Mouse (Mus musculus): ENCODE data around the gene Klhdc8a. TPM values are rescaled to one million over a fixed set of nuclear protein-coding genes. Genes with fewer than 3 reads are reported as not detected.

The Klhdc8a gene
- polyA plus RNA-seq, 1 experiment = 1.5 TPM

GRCm38 (mm10) chr1:132290921-132291675, 7.3 kb upstream of the Klhdc8a start:
- Histone ChIP-seq H3K36me3 (ENCODE audit: control insufficient read depth, insufficient read depth, low read length) (no peaks in the 10 kb centered on the region), H3K4me1 (ENCODE audit: control insufficient read depth, insufficient read depth, insufficient read length, low read length) (peaks cover 10% of the 10 kb centered on the region), H3K4me3 (ENCODE audit: low read depth, low read length) (no peak overlapping the region), H3K27me3 (ENCODE audit: control insufficient read depth, insufficient read depth, low read length) (no peaks in the 10 kb centered on the region), H3K27ac (ENCODE audit: insufficient read depth, low read depth, low read length) (no peak overlapping the region)
- 79% methylated on average over 11 of the region's 11 CpGs for WGBS
- TF ChIP-seq CTCF (IDR thresholded peaks at IDR 0.05; ENCODE audit: extremely low read depth, insufficient read length, insufficient replicate concordance, low read depth, low read length) (no peak), POLR2A (IDR thresholded peaks at IDR 0.05; ENCODE audit: low read depth, low read length) (no peak)

DNA sequence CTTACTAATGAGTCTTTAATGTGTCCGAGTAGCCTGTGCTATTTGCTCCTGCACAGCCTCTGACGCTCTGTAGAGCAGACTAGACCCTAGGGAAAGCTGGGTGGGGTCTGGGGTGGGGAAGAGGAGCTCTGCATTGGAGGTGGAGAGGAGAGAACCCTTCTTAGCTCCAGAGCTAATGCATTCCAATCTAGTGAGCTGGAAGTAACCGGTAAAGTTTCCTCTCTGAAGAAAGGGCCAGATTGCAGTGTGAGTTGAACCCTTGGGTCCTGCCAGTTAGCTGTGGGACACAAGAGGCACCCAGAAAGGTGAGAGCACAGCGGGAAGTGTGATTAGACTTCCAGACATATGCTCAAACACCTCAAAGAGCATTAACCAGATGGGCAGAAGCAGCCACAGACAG, 6.7 kb upstream of the Klhdc8a start:
- Histone ChIP-seq H3K36me3 (ENCODE audit: control insufficient read depth, insufficient read depth, low read length) (no peaks in the 10 kb centered on the region), H3K27me3 (ENCODE audit: control insufficient read depth, insufficient read depth, low read length) (no peaks in the 10 kb centered on the region), H3K27ac (ENCODE audit: insufficient read depth, low read depth, low read length) (no peak overlapping the region), H3K4me3 (ENCODE audit: low read depth, low read length) (no peak overlapping the region), H3K4me1 (ENCODE audit: control insufficient read depth, insufficient read depth, insufficient read length, low read length) (peaks cover 10% of the 10 kb centered on the region)
- WGBS = 79% methylated on average over 4 of the region's 4 CpGs
- TF ChIP-seq POLR2A (IDR thresholded peaks at IDR 0.05; ENCODE audit: low read depth, low read length) (no peak), CTCF (IDR thresholded peaks at IDR 0.05; ENCODE audit: extremely low read depth, insufficient read length, insufficient replicate concordance, low read depth, low read length) (no peak)

DNA sequence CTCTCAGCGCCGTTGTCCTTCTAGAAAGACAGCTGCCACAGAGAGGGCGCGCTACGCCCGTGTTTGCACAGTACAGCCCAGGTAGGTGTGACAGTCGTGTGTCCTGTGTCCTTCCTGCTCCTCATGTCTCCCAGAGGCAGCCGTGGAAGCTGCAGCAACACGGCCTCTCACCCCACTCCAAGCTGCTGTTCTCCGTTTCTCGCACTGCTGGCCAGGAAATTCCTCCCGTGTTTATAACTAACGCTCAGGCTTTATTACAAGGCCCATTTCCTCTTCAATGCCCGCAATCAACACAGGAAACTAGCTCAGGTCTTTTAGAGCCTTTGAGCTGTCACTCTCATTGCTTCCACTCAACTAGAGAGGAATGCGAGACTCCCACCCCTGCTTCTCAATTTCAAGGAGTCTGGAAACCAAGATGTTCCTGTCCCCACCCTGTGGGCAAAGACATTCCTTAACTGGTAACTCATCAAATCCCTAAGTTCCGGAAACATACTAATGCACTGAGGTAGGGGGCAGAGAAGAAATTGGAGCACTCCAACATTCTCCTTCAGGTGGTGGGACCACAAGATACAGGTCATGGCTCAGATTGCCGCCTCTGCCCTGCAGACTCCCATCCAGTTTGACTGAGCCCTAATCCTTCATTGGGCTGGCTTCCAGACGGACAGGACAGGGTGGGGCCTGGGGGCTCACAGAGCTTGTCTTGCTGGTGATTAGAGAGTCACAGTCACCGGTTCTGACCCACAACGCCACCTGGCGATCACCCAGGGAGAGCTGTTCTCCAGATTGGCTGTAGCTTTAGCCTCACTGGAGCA, 5.9 kb upstream of the Klhdc8a start:
- H3K4me3 ChIP-seq (ENCODE audit: low read depth, low read length) = no peak overlapping the region

DNA sequence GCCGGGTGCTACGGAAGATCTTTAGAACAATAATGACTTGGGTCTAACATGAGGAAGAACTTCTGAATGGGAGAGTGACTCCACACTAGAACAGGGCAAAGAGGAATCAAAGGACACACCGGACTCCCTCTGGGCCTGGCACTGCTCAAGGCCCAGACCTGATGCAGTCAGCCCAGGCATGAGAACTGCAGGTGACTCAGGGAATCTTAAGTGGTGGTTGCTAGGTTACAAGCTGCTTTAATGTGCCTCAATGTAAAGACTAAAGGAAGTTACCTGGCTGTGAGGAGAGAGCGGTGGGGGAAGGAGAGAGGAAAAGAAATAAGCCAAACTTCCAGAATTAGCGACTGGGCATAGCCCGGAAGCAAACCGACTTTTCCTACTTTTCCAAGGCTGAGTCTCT, 2.9 kb upstream of the Klhdc8a start:
- Histone ChIP-seq H3K27me3 (ENCODE audit: control insufficient read depth, insufficient read depth, low read length) (peaks cover 18% of the 10 kb centered on the region), H3K4me1 (ENCODE audit: control insufficient read depth, insufficient read depth, insufficient read length, low read length) (peaks cover 18% of the 10 kb centered on the region), H3K36me3 (ENCODE audit: control insufficient read depth, insufficient read depth, low read length) (no peaks in the 10 kb centered on the region), H3K4me3 (ENCODE audit: low read depth, low read length) (no peak overlapping the region), H3K27ac (ENCODE audit: insufficient read depth, low read depth, low read length) (no peak overlapping the region)
- TF ChIP-seq POLR2A (IDR thresholded peaks at IDR 0.05; ENCODE audit: low read depth, low read length) (no peak), CTCF (IDR thresholded peaks at IDR 0.05; ENCODE audit: extremely low read depth, insufficient read length, insufficient replicate concordance, low read depth, low read length) (no peak)
- 89% methylated on average over 7 of the region's 7 CpGs for WGBS

More for the DNA sequence above, 5.9 kb upstream of the Klhdc8a start:
- no peak for TF ChIP-seq CTCF (IDR thresholded peaks at IDR 0.05; ENCODE audit: extremely low read depth, insufficient read length, insufficient replicate concordance, low read depth, low read length)
- no peak for TF ChIP-seq POLR2A (IDR thresholded peaks at IDR 0.05; ENCODE audit: low read depth, low read length)
- Histone ChIP-seq H3K27ac (ENCODE audit: insufficient read depth, low read depth, low read length) (no peak overlapping the region), H3K27me3 (ENCODE audit: control insufficient read depth, insufficient read depth, low read length) (no peaks in the 10 kb centered on the region), H3K4me1 (ENCODE audit: control insufficient read depth, insufficient read depth, insufficient read length, low read length) (peaks cover 10% of the 10 kb centered on the region), H3K36me3 (ENCODE audit: control insufficient read depth, insufficient read depth, low read length) (no peaks in the 10 kb centered on the region)
- WGBS = 28% methylated on average over 21 of the region's 21 CpGs

DNA sequence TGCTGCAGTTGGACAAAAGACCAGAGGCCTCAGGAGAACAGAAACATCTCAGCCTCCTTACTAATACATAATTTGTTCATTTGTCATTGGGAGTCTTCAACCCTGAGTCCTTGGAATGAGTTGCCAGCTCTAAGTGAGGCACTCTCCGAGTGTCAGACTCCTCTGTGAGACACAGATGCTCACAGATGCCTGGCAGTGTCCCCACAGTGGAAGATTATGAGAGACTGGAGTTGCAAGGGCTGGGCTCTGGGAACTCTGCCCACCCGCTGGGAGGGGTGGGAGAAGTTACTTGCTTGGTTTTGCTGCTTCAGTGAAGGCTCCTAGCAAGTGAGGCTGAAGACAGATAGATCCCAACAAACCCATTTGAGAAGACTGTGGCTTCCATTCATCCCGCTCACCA, 2.4 kb upstream of the Klhdc8a start:
- 80% methylated on average over 3 of the region's 3 CpGs for WGBS
- H3K4me3 ChIP-seq (ENCODE audit: low read depth, low read length) = no peak overlapping the region
- H3K4me1 ChIP-seq (ENCODE audit: control insufficient read depth, insufficient read depth, insufficient read length, low read length) = peaks cover 18% of the 10 kb centered on the region
- no peak overlapping the region for H3K27ac ChIP-seq (ENCODE audit: insufficient read depth, low read depth, low read length)
- H3K36me3 ChIP-seq (ENCODE audit: control insufficient read depth, insufficient read depth, low read length) = no peaks in the 10 kb centered on the region
- TF ChIP-seq CTCF (IDR thresholded peaks at IDR 0.05; ENCODE audit: extremely low read depth, insufficient read length, insufficient replicate concordance, low read depth, low read length) (no peak), POLR2A (IDR thresholded peaks at IDR 0.05; ENCODE audit: low read depth, low read length) (no peak)
- H3K27me3 ChIP-seq (ENCODE audit: control insufficient read depth, insufficient read depth, low read length) = peaks cover 18% of the 10 kb centered on the region

GRCm38 (mm10) chr1:132298801-132299464, 507 bp downstream of the Klhdc8a start:
- H3K4me3 ChIP-seq (ENCODE audit: low read depth, low read length) = peak overlapping the region; percentile 62
- H3K36me3 ChIP-seq (ENCODE audit: control insufficient read depth, insufficient read depth, low read length) = no peaks in the 10 kb centered on the region
- TF ChIP-seq POLR2A (IDR thresholded peaks at IDR 0.05; ENCODE audit: low read depth, low read length) (no peak), CTCF (IDR thresholded peaks at IDR 0.05; ENCODE audit: extremely low read depth, insufficient read length, insufficient replicate concordance, low read depth, low read length) (no peak)

More at GRCm38 (mm10) chr1:132298801-132299464, 507 bp downstream of the Klhdc8a start:
- Histone ChIP-seq H3K4me1 (ENCODE audit: control insufficient read depth, insufficient read depth, insufficient read length, low read length) (peaks cover 9% of the 10 kb centered on the region), H3K27me3 (ENCODE audit: control insufficient read depth, insufficient read depth, low read length) (peaks cover 18% of the 10 kb centered on the region), H3K27ac (ENCODE audit: insufficient read depth, low read depth, low read length) (no peak overlapping the region)
- 2% methylated on average over 70 of the region's 71 CpGs for WGBS
